Mouse (Mus musculus): ENCODE measurements around the gene Nae1. TPM values are rescaled to one million over a fixed set of nuclear protein-coding genes. Genes with fewer than 3 reads are reported as not detected.
"Not testable (repeated sequence)": the region's sequence is repeated elsewhere in the genome, so short reads cannot be mapped to it uniquely, and the experiment has no call there.

Nae1 gene
- polyA plus RNA-seq (2015; fragmentation: Nextera tagmentation; extraction: Ambion mirVana): 108 and 113 TPM in 2 replicates

- Histone ChIP-seq H3K4me1 (replicated peaks) (peaks cover 29% of the 10 kb centered on the region), H3K36me3 (peaks cover 11% of the 10 kb centered on the region), H3K27me3 (peaks cover 21% of the 10 kb centered on the region), H3K4me2 (peak within 1 kb of the TSS; percentile 72), H3K27ac (replicated peaks) (peak within 1 kb of the TSS; percentile 86), H3K4me3 (peak within 1 kb of the TSS; percentile 92), H3K9ac (peak within 1 kb of the TSS; percentile 94), H3K9me3 (no peaks in the 10 kb centered on the region)
- ATAC-seq (ENCODE audit: low read depth): peak; percentile 97
- WGBS: under 1% methylated on average over 69 of the region's 70 CpGs
Observed at GRCm38 (mm10) chr8:104533971-104534778, at the start of gene Nae1, which contains the start of gene Car7. TSS of gene Nae1 (minus strand) at chr8:104534637. TSS of gene Car7 (plus strand) at chr8:104534689.

- H3K9me3 ChIP-seq; H3K9ac ChIP-seq; H3K4me2 ChIP-seq; H3K4me3 ChIP-seq; H3K27me3 ChIP-seq; H3K27ac ChIP-seq (replicated peaks); H3K4me1 ChIP-seq (replicated peaks); H3K36me3 ChIP-seq; ATAC-seq (ENCODE audit: low read depth): not testable (repeated sequence)
- WGBS: 81% methylated on average over 17 of the region's 17 CpGs
Observed at GRCm38 (mm10) chr8:104577606-104578005, 43.2 kb upstream of the Nae1 start.

- H3K27me3 ChIP-seq: no peaks in the 10 kb centered on the region; the same call in 1 of the 2 replicates
- 88% methylated on average over 3 of the region's 3 CpGs for WGBS
- no peaks in the 10 kb centered on the region for H3K4me1 ChIP-seq (replicated peaks)
- ATAC-seq (ENCODE audit: low read depth): no peak
- no peak overlapping the region for H3K4me2 ChIP-seq
- H3K27ac ChIP-seq (replicated peaks): no peak overlapping the region
- no peaks in the 10 kb centered on the region for H3K36me3 ChIP-seq
- no peaks in the 10 kb centered on the region for H3K9me3 ChIP-seq
- no peak overlapping the region for H3K4me3 ChIP-seq
- no peak overlapping the region for H3K9ac ChIP-seq
Observed at GRCm38 (mm10) chr8:104576820-104577219, 42.4 kb upstream of the Nae1 start.

- 5% methylated on average over 26 of the region's 26 CpGs for WGBS
- Histone ChIP-seq H3K27ac (replicated peaks) (no peak overlapping the region), H3K4me2 (peak overlapping the region; percentile 67), H3K9ac (peak overlapping the region; percentile 64), H3K4me1 (replicated peaks) (peaks cover 6% of the 10 kb centered on the region), H3K9me3 (no peaks in the 10 kb centered on the region), H3K27me3 (no peaks in the 10 kb centered on the region; the same call in 1 of the 2 replicates), H3K4me3 (peak overlapping the region; percentile 40), H3K36me3 (no peaks in the 10 kb centered on the region)
- peak; percentile 79 for ATAC-seq (ENCODE audit: low read depth)
Observed at GRCm38 (mm10) chr8:104570436-104571343, 36.3 kb upstream of the Nae1 start.

- 53% methylated on average over 1 of the region's 1 CpGs for WGBS
- no peak for ATAC-seq (ENCODE audit: low read depth)
- Histone ChIP-seq H3K4me2 (no peak overlapping the region), H3K36me3 (no peaks in the 10 kb centered on the region), H3K9ac (no peak overlapping the region), H3K27ac (replicated peaks) (no peak overlapping the region), H3K4me1 (replicated peaks) (peaks cover 6% of the 10 kb centered on the region), H3K4me3 (no peak overlapping the region), H3K27me3 (no peaks in the 10 kb centered on the region; the same call in 1 of the 2 replicates), H3K9me3 (no peaks in the 10 kb centered on the region)
Observed at GRCm38 (mm10) chr8:104569559-104569958, 35.1 kb upstream of the Nae1 start.

GRCm38 (mm10) chr8:104565457-104565798 is 31.0 kb upstream of the Nae1 start:
- H3K4me3 ChIP-seq: no peak overlapping the region
- no peaks in the 10 kb centered on the region for H3K4me1 ChIP-seq (replicated peaks)
- H3K27me3 ChIP-seq: no peaks in the 10 kb centered on the region
- H3K4me2 ChIP-seq: no peak overlapping the region
- H3K36me3 ChIP-seq: no peaks in the 10 kb centered on the region
- no peak for ATAC-seq (ENCODE audit: low read depth)
- H3K9me3 ChIP-seq: no peaks in the 10 kb centered on the region
- no peak overlapping the region for H3K9ac ChIP-seq
- no peak overlapping the region for H3K27ac ChIP-seq (replicated peaks)
- WGBS: 91% methylated on average over 5 of the region's 5 CpGs

- H3K9ac ChIP-seq: no peak overlapping the region
- no peaks in the 10 kb centered on the region for H3K9me3 ChIP-seq
- H3K4me2 ChIP-seq: no peak overlapping the region
- H3K36me3 ChIP-seq: no peaks in the 10 kb centered on the region
- no peaks in the 10 kb centered on the region for H3K27me3 ChIP-seq
- H3K4me1 ChIP-seq (replicated peaks): no peaks in the 10 kb centered on the region
- no peak overlapping the region for H3K27ac ChIP-seq (replicated peaks)
- peak; percentile 76 for ATAC-seq (ENCODE audit: low read depth)
- WGBS: 17% methylated on average over 22 of the region's 22 CpGs
- no peak overlapping the region for H3K4me3 ChIP-seq
Observed at GRCm38 (mm10) chr8:104564633-104565456, 30.4 kb upstream of the Nae1 start.

GRCm38 (mm10) chr8:104560731-104561130 is 26.3 kb upstream of the Nae1 start:
- Histone ChIP-seq H3K9ac (no peak overlapping the region), H3K4me3 (no peak overlapping the region), H3K9me3 (no peaks in the 10 kb centered on the region), H3K27me3 (no peaks in the 10 kb centered on the region), H3K4me1 (replicated peaks) (no peaks in the 10 kb centered on the region), H3K27ac (replicated peaks) (no peak overlapping the region), H3K4me2 (no peak overlapping the region), H3K36me3 (no peaks in the 10 kb centered on the region)
- no peak for ATAC-seq (ENCODE audit: low read depth)

- Histone ChIP-seq H3K9ac (no peak overlapping the region), H3K4me3 (no peak overlapping the region), H3K4me2 (no peak overlapping the region), H3K4me1 (replicated peaks) (no peaks in the 10 kb centered on the region), H3K27me3 (no peaks in the 10 kb centered on the region; the same call in 1 of the 2 replicates), H3K9me3 (no peaks in the 10 kb centered on the region), H3K36me3 (no peaks in the 10 kb centered on the region), H3K27ac (replicated peaks) (no peak overlapping the region)
- no peak for ATAC-seq (ENCODE audit: low read depth)
- WGBS: 89% methylated on average over 7 of the region's 7 CpGs
Observed at GRCm38 (mm10) chr8:104557226-104557625, 22.8 kb upstream of the Nae1 start.

GRCm38 (mm10) chr8:104555191-104555590 is 20.8 kb upstream of the Nae1 start:
- Histone ChIP-seq H3K27me3 (no peaks in the 10 kb centered on the region; the same call in 1 of the 2 replicates), H3K4me3 (no peak overlapping the region), H3K27ac (replicated peaks) (no peak overlapping the region), H3K36me3 (no peaks in the 10 kb centered on the region), H3K4me1 (replicated peaks) (no peaks in the 10 kb centered on the region), H3K4me2 (no peak overlapping the region), H3K9ac (no peak overlapping the region), H3K9me3 (no peaks in the 10 kb centered on the region)
- 88% methylated on average over 4 of the region's 4 CpGs for WGBS
- ATAC-seq (ENCODE audit: low read depth): no peak

- no peaks in the 10 kb centered on the region for H3K9me3 ChIP-seq
- H3K27ac ChIP-seq (replicated peaks): no peak overlapping the region
- ATAC-seq (ENCODE audit: low read depth): no peak
- H3K36me3 ChIP-seq: no peaks in the 10 kb centered on the region
- WGBS: 87% methylated on average over 8 of the region's 8 CpGs
- peaks cover 61% of the 10 kb centered on the region for H3K27me3 ChIP-seq
- H3K4me3 ChIP-seq: no peak overlapping the region
- H3K4me1 ChIP-seq (replicated peaks): peaks cover 13% of the 10 kb centered on the region
- no peak overlapping the region for H3K4me2 ChIP-seq
- no peak overlapping the region for H3K9ac ChIP-seq
Observed at GRCm38 (mm10) chr8:104543440-104544045, 9.1 kb upstream of the Nae1 start.
